Mouse (Mus musculus): Measurements from ENCODE around the gene Cbx3.

The Cbx3 gene

GRCm38 (mm10) chr6:51470311-51471178 is at the start of gene Cbx3:
Gene Cbx3 (plus strand): TSS chr6:51470360.
- DNase-seq (ENCODE audit: low read depth, low spot score), result peak; percentile 32

GRCm38 (mm10) chr6:51423466-51424122 is 46.6 kb upstream of the Cbx3 start:
- no peak for DNase-seq (ENCODE audit: low read depth, low spot score)

- no peak for DNase-seq (ENCODE audit: low read depth, low spot score)
Observed at GRCm38 (mm10) chr6:51424537-51424936, 45.6 kb upstream of the Cbx3 start.

- DNase-seq (ENCODE audit: low read depth, low spot score), result no peak
Observed at GRCm38 (mm10) chr6:51432535-51433397, 37.4 kb upstream of the Cbx3 start, which contains the start of gene Nfe2l3. Gene Nfe2l3 (plus strand): TSS chr6:51432670.

DNA sequence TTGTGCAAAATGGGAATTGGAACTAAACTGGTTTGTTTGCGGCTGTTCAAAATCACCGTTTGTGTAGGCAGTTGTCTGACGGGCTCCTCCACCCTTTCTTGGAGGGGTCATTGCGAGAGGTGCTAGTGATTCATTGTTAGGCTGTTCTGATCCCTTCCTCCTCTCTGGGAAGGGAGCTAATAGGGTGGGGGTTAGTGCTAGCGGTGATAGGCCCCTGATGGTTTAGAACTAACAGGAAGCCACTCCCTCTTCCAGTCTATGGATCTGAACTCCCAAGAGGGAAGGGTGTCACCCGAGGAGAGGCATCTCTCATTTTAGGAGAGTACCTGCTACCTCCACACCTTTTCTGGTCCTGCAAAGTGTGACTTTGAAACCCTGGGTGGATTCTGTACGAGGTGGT is 35.9 kb upstream of the Cbx3 start:
- DNase-seq (ENCODE audit: low read depth, low spot score), result no peak

- DNase-seq (ENCODE audit: low read depth, low spot score), result no peak
Observed at GRCm38 (mm10) chr6:51437665-51438064, 32.5 kb upstream of the Cbx3 start.

- DNase-seq (ENCODE audit: low read depth, low spot score), result no peak
Observed at GRCm38 (mm10) chr6:51438826-51439330, 31.3 kb upstream of the Cbx3 start.

DNA sequence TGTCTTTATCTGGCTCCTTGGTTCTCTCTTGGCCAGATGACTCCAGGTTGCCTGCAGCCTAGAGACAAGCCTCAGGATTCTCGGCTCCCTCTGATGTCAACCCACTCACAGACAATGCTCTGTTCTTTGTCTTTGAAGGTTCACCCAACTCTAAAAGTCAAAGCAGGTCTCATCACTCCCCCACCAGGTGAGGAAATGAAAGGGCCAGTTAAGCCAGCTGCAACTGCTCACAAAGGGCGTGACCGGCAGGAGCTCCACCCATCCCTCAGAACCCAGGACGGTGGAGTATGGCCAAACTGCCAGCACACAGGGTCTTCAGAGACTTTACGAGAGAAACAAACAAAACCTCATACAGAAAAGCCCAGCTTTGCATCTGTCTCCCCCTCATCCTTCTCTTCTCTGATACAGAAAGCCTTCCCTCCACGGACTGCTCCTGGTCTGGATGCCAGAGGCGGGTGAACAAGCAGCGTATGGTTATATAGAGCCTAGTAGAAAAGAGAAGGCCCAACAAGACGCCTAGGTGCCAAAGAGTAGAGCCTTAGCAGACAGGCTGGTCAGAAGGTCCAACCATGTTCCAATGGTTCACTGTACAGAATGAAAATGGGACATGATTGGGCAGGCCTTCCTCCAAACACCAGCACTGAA is 27.8 kb upstream of the Cbx3 start:
- no peak for DNase-seq (ENCODE audit: low read depth, low spot score)

GRCm38 (mm10) chr6:51452927-51453503 is 17.1 kb upstream of the Cbx3 start:
- no peak for DNase-seq (ENCODE audit: low read depth, low spot score)

GRCm38 (mm10) chr6:51454949-51455348 is 15.2 kb upstream of the Cbx3 start:
- no peak for DNase-seq (ENCODE audit: low read depth, low spot score)

DNA sequence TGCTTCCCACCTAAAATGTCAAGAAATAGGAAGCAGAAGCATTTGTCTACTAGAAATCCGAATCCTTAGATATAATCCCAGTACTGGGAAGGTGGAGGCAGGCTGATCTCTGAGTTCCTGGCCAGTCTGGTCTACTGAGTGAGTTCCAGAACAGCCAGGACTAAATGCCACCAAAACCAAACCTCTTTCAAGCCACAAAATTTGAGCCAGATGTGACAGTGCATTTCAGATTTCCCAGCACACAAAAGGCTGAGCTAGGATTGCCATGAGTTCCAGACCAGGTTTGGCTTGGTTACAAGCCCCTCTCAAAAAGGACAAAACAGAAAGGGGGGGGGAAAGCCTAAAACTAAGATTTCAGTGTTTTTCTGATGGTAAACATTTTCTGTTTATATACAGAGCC is 14.0 kb upstream of the Cbx3 start:
- DNase-seq (ENCODE audit: low read depth, low spot score), result no peak

- no peak for DNase-seq (ENCODE audit: low read depth, low spot score)
Observed at GRCm38 (mm10) chr6:51457283-51457682, 12.9 kb upstream of the Cbx3 start.

DNA sequence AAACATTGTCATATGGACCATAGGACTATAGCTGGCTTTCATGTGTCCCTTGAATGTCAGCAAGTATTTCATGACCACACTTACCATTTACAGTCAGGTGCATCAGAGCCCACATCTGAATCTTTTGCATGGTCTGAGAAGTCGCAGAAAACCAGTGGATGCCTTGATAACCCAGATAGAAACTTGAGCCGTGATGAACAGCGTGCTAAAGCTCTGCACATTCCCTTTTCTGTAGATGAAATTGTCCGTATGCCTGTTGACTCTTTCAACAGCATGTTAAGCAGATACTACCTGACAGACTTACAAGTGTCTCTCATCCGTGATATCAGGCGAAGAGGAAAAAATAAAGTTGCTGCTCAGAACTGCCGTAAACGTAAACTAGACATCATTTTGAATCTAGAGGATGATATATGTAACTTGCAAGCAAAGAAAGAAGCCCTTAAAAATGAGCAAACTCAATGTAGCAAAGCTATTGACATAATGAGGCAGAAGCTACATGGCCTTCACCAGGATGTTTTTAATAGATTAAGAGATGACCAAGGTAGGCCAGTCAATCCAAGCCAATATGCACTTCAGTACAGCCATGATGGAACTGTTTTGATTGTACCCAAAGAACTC is 12.3 kb upstream of the Cbx3 start:
- DNase-seq (ENCODE audit: low read depth, low spot score), result no peak

- no peak for DNase-seq (ENCODE audit: low read depth, low spot score)
Observed at GRCm38 (mm10) chr6:51458925-51459312, 11.2 kb upstream of the Cbx3 start.

DNA sequence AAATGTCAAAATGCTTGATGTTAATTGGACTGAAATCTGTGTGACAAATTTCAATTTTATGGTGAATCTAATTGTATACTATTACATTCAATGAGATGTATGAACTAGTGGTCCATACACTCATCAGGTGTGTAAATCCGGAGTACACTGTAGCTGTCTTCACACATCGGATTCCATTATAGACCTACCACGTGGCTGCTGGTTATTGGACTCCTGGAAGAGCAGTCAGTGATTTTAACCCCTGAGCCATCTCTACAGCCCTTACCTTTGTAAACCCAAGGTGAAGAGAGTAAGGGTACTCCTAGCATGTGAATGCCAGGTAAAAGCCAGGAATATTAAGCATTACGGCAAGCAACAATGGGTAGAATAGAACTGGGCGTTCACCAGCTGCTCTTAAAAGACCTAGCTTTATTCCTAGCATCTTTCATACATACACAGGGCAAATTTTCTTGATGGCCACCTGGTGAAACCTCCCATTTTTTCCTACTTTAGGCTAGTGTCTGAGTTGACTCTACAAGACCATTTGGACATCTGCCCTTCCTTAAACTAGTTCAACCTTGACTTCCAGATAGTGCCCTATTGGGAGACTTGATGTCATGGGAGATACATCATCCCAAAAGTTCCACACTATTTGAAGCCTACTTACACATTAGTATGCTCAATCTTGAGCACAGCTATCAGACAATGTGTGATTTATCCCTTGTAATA is 10.7 kb upstream of the Cbx3 start:
- no peak for DNase-seq (ENCODE audit: low read depth, low spot score)

- DNase-seq (ENCODE audit: low read depth, low spot score), result no peak
Observed at GRCm38 (mm10) chr6:51460021-51460360, 10.2 kb upstream of the Cbx3 start.

DNA sequence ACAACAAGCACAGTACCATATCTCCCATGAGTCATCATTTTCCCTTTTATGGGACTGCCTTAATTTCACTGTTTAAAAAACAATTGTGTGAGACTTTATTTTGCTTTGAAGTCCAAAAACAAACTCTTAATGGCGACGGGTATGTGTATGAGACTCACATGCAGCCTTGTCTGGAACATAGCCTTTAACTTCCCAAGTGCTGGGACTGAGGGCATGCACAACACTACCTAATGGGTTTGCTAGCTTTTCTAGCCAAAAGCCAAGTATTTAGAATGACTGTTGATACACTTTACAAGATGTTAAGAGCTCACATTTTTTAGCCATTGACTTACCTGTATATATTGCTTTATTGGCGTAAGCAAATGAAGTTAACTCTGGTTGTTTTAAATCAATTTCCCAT is 9.8 kb upstream of the Cbx3 start:
- no peak for DNase-seq (ENCODE audit: low read depth, low spot score)

DNA sequence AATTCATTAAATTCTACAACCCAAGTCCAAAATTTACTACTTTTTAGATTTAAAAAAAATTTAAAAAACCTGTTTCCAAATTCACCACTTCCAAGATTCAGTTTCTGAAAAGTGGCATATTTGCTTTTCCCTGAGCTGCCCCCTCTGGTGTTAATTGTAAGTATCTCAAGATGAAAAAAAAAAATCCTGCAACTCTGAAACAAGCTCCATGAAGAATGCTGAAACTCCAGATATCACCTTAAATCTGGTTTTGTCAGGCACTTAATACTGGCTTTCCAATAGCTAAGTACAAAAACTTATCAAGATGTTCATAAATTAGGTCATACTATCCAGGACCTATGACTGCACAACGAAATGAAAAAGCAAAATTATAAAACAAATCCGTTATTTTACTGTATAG is 2.5 kb upstream of the Cbx3 start:
- no peak for DNase-seq (ENCODE audit: low read depth, low spot score)

DNA sequence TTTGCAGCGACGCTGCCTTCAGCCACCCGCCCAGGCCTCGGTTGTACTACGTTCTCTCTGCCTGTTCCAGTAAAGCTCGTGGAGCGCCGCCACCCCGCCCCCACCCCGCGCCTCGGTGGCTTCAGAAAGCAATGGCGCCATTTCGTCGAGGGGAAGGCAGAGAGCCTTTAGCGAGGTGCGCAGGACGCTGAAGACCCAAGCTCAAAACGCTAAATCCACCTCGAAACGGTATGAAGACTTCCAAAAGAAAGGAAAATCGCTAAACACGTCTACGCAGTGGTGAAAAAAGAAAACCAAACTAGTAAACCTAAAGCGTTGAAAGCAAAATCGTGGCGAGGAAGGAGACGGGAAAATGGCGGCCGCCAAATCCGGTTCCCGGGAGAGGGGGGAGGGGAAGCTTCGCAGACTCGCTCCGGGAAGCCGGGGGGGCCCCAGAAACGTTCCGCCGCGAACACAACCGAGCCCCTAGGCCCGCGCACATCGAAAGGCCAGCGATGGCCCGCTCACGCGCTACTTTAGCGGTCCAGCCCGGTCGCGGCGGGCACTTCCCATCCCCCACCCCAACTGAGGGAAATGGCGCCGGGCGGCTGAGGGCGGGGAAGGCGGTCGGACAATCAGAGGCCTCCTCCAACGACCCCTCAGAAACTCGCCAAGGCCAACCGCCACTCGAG is 1.1 kb upstream of the Cbx3 start:
- peak; percentile 77 for DNase-seq (ENCODE audit: low read depth, low spot score)

All from skeletal muscle tissue, adult 2 months (tissue).